Mouse (Mus musculus): ENCODE measurements around the gene Mthfsd.

Gene Mthfsd

DNA sequence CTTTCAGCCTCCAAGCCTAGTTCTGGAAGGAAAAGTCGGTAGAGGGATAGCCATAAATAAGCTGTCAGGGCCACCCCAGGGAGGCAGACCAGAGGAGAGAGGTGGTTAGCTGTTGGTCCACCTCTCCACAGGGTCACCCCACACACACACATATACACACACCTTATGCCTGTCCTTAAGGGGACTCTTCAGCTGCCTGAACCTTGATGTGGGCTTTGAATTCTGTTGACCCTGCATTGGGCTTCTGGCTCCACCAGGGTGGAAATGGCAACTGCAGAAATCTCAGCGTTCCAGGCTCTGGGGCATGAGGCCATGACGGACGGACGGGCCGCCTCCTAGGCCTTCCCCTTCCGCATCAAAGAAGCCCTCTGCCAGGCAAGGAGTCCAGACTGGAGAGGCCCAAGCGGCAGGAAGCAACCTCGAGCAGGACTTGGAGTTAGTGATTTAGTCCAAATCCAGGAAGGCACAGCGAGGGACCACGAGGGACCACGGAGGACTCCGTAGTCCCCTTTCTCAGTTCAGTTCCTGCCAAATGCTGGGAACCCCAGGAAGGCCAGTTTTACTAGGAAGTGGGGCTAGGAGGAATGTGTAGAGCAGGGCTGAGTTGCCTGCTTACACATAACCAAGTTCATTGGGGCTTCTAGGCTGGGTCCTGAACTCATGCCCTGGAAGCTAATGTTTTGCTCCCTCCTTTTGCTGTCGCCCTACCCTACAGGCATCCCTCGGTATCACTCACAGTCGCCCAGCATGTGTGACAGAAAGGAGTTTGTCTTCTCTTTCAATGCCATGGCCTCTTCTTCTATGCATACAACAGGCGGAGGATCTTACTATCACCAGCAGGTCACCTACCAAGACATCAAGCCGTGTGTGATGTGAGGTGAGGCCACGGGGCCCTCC lies 21.9 kb downstream of the Mthfsd start:
- no peak for DNase-seq

DNA sequence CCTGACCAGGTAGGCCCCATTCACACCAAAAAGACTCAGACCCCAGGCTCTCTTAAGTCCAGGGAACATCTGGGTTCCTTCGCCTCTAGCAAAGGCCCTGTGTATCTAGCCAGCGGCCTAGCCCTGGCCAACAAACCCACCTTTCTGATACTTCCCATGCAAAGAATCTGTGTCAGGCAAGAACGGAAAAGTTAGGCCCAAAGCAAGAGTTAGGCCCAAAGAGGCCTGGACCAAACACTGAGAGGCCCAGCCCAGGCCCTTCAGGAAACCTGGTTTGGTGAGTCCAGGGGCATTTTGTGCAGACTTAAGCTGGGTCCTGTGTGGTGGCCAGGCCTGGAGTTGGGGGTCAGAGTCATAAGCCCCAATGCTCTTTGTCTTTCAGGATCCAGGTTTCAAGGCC lies 22.6 kb downstream of the Mthfsd start:
- DNase-seq, result no peak

GRCm38 (mm10) chr8:121085011-121085410 lies 23.2 kb downstream of the Mthfsd start:
- DNase-seq, result no peak

DNA sequence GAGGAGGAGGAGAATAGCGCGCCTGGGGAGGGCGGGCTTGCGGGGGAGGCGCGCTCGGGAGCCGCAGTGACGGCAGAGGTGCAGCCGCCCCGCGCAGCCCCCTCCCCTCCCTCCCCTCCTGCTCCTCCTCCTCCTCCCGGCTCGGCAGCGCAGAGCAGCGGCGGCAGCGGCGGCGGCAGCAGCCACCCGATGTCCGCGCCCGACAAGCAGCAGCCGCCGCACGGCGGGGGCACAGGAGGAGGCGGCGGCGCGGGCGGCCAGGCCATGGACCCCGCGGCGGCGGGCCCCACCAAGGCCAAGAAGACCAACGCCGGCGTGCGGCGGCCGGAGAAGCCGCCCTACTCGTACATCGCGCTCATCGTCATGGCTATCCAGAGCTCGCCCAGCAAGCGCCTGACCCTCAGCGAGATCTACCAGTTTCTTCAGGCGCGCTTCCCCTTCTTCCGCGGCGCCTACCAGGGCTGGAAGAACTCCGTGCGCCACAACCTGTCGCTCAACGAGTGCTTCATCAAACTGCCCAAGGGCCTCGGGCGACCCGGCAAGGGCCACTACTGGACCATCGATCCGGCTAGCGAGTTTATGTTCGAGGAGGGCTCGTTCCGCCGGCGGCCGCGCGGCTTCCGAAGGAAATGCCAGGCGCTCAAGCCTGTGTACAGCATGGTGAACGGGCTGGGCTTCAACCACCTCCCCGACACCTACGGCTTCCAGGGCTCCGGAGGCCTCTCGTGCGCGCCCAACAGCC lies 23.8 kb downstream of the Mthfsd start, which contains the start of gene Foxf1:
Gene Foxf1 (plus strand): TSS at position 177 of the 742 bp plus-strand sequence.
- DNase-seq, result no peak

GRCm38 (mm10) chr8:121083936-121084209 lies 24.3 kb downstream of the Mthfsd start:
- no peak for DNase-seq

DNA sequence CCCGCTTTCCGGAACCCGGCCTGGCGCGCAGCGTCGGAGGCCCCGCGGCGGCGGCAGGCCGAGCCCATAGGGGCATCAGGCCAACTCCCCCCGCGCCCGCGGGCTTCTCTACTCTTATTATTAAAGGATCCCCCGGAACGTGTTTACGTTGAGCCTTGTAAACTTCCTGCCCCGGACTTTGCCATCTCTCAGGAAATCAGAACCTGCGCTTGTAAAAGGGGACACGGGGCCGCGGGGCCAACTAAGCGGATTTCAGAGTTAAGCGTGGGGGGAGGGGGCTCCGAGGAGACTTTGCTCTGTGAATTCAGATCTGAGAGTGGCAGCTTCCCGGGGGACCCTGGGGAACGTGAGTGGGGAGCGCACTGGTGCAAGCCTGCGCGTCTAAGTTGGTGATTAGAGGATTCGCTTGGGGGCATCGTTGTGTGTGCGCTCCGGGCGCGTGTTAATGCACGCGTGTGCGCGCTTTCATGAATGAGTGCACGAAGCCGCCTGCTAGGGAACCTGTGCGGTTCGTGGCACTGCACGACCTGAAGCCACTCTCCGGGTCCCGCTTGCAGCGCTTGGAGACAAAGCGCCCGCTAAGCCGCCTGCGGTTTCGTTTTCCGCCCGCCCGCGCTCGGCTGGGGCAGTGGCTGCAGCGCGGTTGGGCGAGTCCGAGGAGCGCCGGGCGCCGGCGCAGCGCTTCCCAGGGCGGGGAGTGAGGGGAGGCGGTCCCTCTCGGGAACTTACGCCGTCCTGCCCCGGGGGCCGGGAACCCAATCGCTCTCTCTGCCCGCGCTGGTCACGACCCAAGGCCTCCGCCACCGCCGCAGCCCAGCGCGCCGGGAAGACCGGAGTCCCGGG lies 24.9 kb downstream of the Mthfsd start:
- no peak for DNase-seq

DNA sequence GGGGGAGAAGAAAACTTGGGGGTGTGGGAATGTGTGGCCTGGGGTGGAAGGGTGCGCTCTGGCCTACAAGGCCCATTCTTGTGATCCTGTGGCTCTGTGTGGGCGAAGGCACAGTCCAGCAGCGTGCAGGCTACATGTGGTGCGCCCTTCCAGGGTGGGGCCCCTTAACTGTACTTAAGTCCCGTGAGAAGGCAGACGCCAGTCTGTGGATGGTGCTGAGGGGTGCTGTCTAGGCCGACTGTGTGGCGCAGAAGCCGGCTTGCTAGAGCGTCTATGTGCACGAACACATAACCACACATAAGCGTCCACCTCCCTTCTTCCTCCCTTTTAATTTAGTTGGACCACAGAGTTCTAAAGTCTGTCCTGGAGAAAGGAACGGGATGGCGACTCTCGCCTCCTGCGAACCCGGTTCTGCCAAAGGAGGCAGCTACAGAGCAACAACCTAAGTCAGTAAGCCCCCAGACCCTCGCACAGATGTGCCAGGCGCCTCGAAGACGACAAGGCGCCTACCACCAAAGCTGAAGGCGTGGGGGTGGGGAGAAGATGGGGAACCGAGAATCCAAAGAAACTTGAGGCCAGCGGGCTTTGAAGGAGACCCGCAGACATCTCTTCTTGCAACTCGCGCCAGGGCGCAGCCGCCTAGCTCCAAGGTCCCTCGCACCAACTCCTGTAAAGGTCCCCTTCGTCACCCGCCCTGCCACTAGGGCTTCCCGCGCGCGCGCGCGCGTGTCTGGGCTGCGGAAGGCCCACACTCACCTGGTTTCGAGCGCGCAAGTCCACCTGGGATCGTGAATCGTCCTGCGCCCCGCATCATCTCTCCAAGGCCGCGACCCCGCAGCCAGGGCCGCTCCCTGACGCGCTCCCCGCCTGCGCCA lies 25.7 kb downstream of the Mthfsd start:
- DNase-seq, result no peak

- no peak for DNase-seq
Measured at GRCm38 (mm10) chr8:121081398-121081797, 26.8 kb downstream of the Mthfsd start.

GRCm38 (mm10) chr8:121080361-121081090 lies 27.7 kb downstream of the Mthfsd start:
- DNase-seq, result no peak

- DNase-seq, result no peak
Measured at GRCm38 (mm10) chr8:121079944-121080343, 28.2 kb downstream of the Mthfsd start.

GRCm38 (mm10) chr8:121079201-121079600 lies 29.0 kb downstream of the Mthfsd start:
- DNase-seq, result no peak

GRCm38 (mm10) chr8:121078721-121079120 lies 29.5 kb downstream of the Mthfsd start:
- DNase-seq, result no peak

GRCm38 (mm10) chr8:121076555-121076954 lies 31.6 kb downstream of the Mthfsd start:
- no peak for DNase-seq

DNA sequence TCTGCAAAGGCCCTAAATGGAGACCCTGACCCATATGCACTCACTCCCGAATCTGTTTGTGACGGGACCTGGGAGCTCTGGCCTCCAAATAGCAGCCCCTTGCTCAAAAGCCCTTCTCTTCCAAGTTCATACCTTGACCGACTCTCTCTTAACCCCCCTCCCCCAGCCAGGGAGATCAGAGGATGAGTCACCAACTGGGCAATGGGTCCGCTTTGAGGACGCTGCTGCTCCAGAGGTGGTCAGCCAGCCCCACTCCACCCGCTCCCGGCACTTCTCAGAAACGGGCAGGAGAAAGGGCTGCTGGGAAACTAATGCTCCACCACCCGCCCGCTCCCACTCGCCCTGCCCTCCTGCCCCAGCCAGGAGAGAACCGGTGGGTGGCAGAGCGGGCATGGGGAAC lies 32.3 kb downstream of the Mthfsd start:
- DNase-seq, result no peak

- no peak for DNase-seq
Measured at GRCm38 (mm10) chr8:121074848-121075145, 33.4 kb downstream of the Mthfsd start.

- no peak for DNase-seq
Measured at GRCm38 (mm10) chr8:121074108-121074847, 33.9 kb downstream of the Mthfsd start.

GRCm38 (mm10) chr8:121073174-121074107 lies 34.8 kb downstream of the Mthfsd start:
- DNase-seq, result no peak

DNA sequence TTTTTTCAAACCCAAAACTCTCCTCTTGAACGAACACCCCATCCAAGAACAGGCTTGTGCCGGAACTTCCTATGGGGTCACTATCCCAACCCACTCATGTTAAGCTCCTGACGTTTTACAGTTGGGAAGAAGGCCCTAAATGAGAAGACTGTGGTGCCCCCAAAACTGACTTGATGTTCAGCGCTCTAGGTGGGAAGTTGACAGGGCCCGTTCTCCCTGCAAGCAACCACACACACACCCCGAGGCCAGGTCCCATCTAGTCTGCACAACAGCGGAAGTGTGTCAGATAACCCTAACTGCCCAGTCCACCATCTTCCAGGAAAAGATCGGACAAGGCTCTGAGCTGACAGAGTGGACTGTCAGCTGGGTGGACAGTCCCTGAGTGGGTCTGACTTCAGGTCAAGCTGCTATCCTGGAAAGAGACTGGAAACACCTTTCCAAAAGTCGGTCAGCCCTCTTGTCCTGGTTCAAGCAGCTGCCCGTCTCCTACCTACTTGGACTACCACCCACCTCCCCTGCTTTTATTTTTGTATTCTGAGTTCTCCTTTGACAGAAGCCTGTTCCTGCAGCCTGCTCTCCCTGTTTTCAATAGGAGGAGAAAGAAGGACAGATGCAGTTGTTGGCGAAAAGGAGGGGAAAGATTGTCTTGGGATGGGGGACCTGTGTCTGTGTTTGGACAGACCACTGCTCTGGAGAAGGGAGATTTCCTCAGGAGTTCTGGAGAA lies 35.6 kb downstream of the Mthfsd start:
- DNase-seq, result no peak

GRCm38 (mm10) chr8:121071454-121071853 lies 36.7 kb downstream of the Mthfsd start:
- DNase-seq, result no peak
